Mouse (Mus musculus) right cerebral cortex, postnatal 10 days (tissue): ENCODE data around the gene Cd4.
"Not testable (repeated sequence)": the region's sequence is repeated elsewhere in the genome, so short reads cannot be mapped to it uniquely, and the experiment has no call there.

Experiments used
- DNase-seq, 2 experiments: peaks; one replicate each; pipeline ENCODE4 v3.0.0; 2021; ENCODE audit warnings: low spot score in 2 of 2

Gene Cd4

DNA sequence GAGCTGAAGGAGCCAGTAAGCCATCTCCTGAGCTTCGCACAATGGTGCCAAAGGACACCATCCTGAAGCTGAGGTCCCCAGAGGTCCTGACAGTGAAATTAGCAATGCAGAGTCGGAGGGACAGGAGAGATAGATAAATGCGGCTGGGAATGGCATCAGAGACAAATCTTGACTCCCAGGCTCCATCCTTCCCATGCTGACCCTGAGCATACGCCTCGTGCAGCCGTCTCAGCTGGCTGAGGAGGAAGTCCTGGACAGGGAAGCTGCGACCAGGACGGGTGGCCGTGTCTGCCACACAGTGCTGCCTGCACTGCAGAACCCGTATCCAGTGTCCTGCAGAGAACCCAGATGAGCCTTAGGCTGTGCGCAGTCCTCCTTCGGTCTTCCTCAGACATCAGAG lies 33.4 kb downstream of the Cd4 start:
- peak in 1 of 2 experiments; percentile 35 for DNase-seq

DNA sequence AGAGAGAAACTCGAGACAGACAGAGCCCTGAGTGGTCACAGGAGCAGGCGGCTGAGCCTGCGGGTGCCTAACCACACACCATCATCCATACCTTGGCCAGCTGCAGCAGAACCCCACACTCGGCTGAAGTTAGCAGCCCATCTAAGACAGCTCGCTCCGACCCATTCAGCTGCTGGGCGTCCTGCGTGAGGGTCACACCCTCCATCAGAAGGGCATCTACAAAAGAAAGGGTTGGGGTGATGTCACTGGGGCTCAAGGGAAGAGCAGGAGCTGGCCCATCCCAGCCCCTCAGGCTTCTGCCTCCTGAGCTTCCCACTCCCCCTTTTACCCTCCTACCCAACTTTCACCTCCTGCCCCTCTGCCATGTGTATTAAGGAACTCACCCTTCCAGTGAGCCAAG lies 37.5 kb downstream of the Cd4 start:
- no peak for DNase-seq

DNA sequence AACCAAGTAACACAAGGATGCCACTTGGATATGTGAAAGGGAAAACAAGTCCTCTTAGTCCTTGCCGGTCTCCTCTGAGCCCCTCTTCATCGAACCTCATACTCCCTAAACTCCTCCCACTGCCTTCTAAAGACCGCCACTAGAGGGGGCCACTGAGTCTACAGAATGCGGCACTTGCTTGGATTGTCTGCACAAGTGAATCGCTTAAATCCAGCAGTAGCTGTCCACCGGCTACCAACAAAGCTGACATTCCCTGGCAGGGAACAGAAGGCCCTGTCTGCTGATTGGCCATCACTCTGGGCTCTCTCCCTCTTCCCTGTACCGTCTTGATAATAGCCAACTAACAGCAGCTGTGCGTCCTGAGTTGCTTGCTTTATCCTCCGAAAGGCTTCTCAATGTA lies 40.7 kb downstream of the Cd4 start:
- DNase-seq, result peak; percentile 94 to 96

- DNase-seq, result no peak
Measured at GRCm38 (mm10) chr6:124840241-124841167, 47.5 kb downstream of the Cd4 start, which contains the start of gene Gnb3. Gnb3 (minus strand) TSS chr6:124840275.

DNA sequence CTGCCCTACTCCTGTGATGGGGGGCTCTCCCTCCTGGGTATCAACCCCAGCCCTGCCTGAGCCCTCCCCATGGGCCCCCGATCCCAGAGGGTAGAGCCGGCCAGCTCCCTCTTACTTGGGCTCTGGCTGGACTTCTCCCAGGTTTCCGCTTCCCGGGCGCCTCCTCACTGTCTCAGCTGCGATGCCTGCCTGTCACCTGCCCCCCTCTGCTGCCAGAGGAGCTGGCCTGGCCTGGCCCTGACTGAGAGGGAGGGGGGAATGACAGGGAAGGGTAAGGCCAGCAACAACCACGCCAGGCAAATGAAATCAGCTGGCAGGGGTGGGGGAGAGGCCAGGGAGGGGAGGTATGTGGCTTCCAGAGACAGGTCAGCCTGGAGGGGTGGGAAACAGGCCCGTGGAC lies 48.2 kb downstream of the Cd4 start:
- DNase-seq, result no peak

- DNase-seq, result no peak
Measured at GRCm38 (mm10) chr6:124836411-124836810, 51.6 kb downstream of the Cd4 start.

GRCm38 (mm10) chr6:124835531-124835930 lies 52.5 kb downstream of the Cd4 start:
- DNase-seq, result no peak

GRCm38 (mm10) chr6:124834512-124835081 lies 53.4 kb downstream of the Cd4 start:
- DNase-seq, result no peak

DNA sequence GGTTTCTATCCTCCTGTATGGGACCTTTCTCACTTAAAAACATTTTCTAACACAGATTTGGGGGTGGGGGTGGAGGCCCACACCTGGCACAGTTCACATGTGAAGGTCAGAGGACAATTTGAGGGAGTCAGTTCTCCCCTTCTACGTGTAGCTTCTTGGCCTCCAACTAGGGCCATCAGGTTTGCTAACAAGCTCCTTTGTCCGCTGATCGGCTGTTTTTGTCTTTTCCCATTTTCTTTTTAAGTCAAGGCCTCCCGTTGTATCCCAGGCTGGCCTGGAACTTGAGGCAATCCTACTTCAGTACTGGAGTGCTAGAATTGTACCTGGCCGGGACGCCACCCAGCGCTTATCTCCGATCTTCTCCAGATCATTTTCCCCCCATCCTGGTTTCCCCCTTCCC lies 56.4 kb downstream of the Cd4 start:
- DNase-seq, result no peak

- DNase-seq, result not testable (repeated sequence)
Measured at GRCm38 (mm10) chr6:124831199-124831598, 56.8 kb downstream of the Cd4 start.

DNA sequence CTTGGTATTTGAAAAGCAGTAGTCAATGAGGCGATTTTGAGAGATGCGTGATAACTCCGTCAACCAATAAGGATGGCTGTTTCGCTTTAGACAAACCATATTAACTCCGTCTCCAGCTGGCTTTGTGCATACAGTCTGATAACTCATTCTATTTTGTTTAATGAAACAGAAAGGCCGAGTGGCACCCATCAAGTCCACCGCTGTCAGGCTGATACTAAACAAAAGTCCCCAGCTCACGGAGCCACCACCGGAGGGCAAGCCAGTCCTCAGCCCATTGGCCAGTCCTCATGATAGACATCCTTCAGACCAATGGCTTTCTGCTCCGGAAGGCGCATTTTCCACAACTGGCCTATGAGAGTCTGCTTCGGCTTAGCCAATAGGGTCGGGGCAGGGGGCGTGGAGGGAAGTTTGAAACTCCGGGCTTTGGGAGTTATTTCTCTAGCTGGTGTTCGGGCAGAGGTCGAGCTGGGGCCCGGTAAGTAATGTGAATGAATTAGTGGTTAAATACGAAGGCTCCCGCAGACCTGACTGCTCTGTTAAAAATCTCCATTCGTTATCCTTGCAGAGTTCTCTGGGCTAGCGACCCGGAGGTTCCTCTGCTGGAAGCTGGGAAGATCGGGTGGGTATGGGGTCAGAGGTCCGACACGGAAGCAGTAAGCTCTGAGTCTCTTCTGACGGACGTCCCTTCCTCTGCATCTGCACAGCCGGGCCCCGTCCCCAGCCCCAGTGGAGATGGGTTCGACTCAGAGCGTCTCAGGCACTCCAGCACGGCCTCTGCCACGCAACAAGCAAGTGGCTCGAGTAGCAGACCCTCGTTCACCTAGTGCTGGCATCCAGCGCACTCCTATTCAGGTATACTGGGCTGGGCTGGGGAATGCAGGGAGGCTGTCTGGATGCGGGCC lies 58.0 kb downstream of the Cd4 start:
- peak; percentile 96 to 98 for DNase-seq

- peak; percentile 100 for DNase-seq
Measured at GRCm38 (mm10) chr6:124828868-124829798, 58.9 kb downstream of the Cd4 start, which contains the start of the genes Usp5 and Cdca3. Usp5 (minus strand) TSS chr6:124829484. Cdca3 (plus strand) TSS chr6:124829547.

DNA sequence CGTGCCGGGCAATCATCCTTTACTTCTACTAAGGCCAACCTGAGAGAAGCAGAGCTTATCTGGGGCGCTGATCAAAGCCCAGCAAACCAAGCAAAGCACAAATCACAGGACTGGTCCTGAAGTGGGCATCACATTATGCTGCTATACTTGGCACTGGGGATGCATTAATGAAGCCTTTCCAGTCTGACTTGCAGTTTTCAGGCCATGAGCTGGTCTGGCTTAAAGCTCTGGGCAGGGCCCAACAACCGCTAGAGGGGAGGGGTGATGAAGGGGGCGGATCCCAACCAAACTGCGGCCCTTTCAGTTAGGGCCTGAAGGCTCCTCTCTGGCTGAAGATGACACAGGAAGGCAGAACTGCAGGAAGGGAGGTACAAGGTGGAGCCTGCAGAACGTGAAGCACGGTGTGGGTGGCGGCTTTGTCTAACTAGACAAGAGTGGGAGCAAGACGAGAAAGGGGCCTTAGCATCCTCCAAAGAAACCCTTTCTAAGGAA lies 59.9 kb downstream of the Cd4 start:
- peak in 1 of 2 experiments; percentile 72 for DNase-seq

DNA sequence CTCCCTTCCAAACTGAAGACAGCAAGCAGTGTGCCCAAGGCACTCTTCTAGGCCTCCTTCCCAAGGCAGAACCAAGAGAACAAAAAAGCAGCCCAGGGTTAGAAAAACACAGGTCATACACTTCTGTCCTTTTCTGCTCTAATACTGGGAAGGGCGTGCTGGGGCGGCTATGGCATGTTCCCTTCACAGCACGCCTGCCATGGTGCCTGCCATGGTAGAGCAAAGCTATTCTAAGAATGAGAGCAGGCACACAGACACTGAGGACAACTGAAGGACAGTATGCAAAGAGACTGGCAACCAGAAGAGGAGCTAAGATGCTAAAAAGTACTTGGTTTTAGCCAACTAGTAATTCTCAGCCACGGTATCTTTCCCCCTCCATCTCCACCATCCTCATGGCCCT lies 66.0 kb downstream of the Cd4 start:
- DNase-seq, result no peak

- DNase-seq, result no peak
Measured at GRCm38 (mm10) chr6:124820891-124821290, 67.1 kb downstream of the Cd4 start.

GRCm38 (mm10) chr6:124817971-124818370 lies 70.0 kb downstream of the Cd4 start:
- no peak for DNase-seq

DNA sequence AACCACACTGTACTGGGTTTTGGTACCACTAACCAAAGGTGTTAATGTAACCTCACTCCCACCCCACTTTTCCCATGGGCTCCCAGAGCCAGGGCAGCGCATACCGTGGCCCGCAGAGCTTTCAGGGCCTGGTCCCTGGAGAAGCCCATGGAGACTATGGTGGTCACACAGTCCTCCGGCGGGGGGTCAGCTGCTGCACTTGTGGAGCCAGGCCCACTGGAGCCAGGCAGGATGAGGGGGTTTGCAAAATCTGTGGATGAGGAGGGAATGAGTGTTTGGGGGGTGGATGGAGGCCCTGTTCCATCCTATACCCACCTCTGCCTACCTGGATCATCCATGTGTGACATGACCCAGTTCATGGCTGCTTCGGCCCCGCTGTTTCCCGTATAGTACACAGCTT lies 70.5 kb downstream of the Cd4 start:
- DNase-seq, result no peak

DNA sequence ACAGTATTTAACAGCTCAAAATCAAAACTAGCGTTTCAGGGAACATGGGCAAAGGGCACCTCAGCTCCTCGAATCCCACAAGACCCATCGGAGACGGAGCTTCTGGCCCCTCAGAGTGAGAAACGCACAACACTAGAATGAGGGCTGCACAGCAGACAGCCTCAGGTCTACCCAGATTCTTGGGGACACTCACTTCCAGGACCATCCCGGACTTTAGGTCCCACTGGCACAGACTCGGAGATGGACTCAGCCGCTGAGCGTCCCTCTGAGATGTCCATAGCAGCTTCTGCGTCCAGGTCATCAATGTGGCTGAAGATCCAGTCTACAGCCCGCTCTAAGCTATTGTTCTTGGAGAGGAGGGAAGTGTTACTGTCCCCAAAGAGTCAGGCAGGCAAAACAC lies 70.9 kb downstream of the Cd4 start:
- DNase-seq, result no peak

DNA sequence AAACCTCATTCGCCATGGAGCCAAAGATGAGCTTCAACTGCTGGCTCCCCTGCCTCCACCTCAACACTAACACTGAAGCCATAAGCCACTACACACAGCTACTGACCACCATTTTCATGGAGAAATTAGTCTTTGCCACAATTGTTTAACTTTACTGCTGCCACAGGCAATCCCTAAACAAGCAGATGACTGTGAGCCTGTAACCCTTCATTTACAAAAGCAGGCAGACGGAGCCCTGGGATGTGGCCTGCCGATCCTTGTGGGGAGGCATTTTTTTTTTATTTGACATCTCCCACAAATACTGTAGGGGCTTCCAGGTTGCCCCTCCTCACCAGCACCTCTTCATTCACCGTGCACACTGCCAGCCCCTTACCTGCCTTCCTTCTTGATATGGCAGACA lies 71.4 kb downstream of the Cd4 start:
- no peak for DNase-seq

DNA sequence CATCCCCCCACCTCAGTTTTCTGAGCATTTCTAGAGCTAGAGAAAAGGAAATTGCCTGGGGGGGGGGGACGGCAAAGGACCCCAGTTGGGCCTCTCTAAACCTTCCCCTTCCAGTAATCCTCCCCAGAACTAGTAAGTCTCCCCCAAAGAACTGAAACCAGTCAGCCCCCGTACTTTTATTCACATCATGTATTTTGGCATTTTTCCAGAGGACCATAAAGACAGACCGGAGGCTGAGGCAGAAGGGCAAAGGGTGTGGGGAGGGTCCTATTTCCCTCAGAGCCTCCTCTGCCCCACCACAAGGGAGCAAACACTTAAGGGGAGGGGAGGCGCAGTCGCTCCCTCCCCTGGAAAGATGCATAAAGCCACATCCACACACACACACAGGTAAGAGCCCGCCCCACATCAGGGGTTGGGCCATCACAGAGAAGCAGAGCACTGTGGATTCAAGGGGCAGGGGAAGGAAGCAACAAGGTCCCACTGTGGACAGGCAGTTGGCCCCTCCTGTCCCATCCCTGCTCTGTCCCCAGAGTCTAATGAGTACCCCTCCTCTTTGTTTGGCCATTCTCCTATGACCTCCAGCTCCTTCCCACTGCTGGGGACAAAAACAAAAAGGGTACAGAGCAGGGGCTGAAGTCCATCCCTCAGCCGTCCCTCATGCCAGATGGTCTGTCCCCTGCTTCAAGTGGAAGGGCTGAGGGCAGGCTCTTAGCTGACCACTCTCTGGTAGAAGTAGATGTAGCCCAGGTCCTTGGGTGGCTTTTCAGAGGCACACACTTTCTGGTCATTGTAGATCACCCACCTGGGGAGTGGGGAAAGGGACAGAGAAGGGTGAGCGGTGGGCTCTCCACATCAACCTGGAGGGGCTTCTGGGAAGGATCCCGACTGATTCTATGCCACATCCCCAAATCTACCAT lies 72.9 kb downstream of the Cd4 start:
- DNase-seq, result no peak
